Mouse (Mus musculus) kidney, adult 2 months (tissue): ENCODE data around the gene Rora.

ENCODE experiments used
- CTCF ChIP-seq: fragments of 200-500 bp; conservative IDR thresholded peaks from 2 replicates; pipeline ENCODE4 v1.5.1; 2011; ENCODE audit warnings: low read depth, mild to moderate bottlenecking, control low read depth, low read length, moderate library complexity, mixed read lengths; ENCODE audit not compliant: insufficient read depth, insufficient read length
- POLR2A ChIP-seq: fragments of 200-500 bp; IDR thresholded peaks from one replicate; pipeline ENCODE4 v1.6.1; 2011; ENCODE audit warnings: low read depth, low read length, control low read depth

DNA sequence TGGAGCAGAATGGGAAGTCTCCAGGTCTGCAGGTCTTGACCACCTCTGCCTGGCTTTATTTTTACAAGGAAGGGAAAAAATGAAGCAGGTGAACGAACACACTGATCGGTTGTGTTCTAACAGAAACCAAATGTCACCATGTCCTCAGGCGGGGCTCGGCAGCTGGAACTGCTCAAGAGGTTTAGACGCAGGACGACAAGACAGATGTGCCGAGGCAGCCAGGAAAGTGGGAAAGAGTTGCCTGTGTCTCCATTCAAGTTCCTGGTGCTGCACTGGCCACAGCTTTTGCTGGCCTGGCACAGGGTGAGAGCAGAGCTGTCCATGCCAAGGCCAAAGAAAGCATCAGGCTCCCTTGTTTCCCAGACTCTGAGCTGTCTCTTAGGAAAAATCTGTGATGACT, 480.1 kb downstream of the Rora start:
- TF ChIP-seq CTCF, result no peak
- no peak for TF ChIP-seq POLR2A
